Mouse (Mus musculus) spleen, embryonic (tissue): Measurements from ENCODE around the gene Rcc1l.

Experiments used
- CTCF ChIA-PET: fragments of 350-600 bp; sonication (Branson Sonifier 250); formaldehyde crosslinking; loops from one replicate; lab custom pipeline; 2022; lab: Charles Lee

Rcc1l gene

DNA sequence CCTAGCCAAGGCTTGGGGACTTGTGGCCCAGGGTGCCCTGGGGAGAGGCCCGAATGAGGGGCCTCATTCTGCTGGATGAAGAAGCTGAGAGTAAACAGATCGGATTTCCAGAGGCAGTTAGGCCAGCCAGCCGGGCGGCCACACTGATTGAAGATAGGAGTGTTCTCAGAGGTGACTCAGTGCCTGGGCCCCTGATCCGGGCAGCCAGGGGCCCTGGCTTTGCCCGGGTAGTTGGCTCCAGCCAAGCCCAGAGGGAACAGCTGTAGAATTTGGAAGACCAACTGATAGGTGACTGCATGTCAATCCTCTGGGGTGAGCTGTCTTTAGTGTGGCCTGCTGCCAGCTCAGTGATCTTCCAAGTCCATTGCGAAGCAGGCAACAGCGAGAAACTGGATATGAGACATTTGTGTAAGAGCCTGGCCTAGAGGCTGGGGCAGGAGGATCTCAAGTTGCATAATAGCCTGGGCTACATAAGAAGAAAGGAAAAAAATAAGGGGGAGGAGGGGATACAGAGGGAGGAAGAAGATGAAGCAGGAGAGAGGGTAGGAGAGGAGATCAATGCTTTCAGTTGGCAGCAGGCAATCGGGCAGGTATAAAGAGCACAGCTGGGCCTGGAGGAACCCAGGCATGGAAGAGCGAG, 57.0 kb downstream of the Rcc1l start:
- CTCF ChIA-PET: no interaction called here

DNA sequence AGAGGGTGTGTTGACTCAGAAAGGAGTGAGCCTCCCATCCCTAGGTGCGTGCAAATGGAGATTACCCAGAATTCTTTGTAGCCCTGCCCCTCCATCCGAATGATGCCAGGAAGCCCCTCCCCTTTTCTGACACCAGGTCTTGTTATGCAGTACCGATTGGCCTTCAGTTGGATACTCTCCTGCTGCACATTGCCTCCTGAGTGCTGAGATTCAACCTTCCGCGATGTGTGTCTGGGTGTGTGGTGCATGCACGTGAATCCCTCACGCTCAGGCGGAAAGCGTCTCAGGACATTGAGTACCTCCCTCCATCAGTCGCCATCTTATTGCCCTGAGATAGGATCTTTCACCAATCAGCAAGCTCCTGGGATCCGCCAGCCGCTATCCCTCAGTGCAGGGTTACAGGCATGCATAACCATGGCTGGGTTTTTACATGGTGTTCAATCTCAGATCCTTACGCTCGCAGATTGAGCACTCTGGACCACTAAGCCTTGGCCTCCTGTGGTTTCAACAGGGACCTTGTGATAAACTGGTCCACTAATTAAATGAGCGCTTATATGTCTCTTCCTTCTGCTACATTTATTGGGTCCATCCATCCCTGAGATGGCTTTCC, 57.7 kb downstream of the Rcc1l start:
- CTCF ChIA-PET: no interaction called here

GRCm38 (mm10) chr5:134115639-134116259, 60.8 kb downstream of the Rcc1l start:
- CTCF ChIA-PET: no interaction called here

GRCm38 (mm10) chr5:134114981-134115380, 61.6 kb downstream of the Rcc1l start:
- CTCF ChIA-PET: no interaction called here

- CTCF ChIA-PET: no interaction called here
Observed at GRCm38 (mm10) chr5:134105829-134106228, 70.7 kb downstream of the Rcc1l start.

GRCm38 (mm10) chr5:134102720-134103119, 73.9 kb downstream of the Rcc1l start:
- CTCF ChIA-PET: no interaction called here

DNA sequence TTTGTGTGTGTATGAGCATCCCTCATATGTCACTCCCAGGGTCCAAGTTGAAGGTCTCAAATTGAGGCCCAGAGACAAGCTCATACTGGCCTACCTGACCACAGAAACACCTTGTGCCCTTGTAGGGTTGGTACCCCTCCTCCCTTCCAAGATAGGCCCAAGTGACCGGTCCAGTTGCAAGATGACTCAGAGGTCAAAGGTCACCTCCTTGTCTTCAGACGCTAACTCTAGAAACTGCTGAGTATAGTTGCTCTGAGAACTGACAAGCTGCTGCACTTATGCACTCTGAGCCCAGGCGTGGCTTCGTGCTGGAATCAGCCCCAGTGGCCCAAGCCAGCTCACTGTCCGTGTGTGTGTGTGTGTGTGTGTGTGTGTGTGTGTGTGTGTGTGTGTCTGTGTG, 74.7 kb downstream of the Rcc1l start:
- CTCF ChIA-PET: no interaction called here

DNA sequence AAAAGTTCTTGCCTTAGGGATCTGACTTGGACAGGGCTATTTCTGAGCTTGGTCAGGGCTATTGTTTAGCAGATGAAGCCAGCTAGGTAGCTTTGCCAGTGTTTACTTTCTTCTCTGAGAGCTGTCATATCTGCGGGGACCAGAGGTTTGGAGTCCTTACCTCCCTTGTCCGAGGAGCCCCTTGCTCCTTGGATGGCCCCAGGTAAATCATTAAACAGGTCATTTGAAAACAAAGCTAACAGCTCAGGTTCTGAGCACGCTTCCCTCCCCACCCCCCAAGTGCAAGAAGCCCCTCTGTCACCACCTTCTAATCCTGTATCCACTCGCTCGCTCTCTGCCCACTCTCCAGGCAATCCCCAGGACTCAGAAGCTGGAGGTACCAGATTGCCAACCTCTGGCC, 75.3 kb downstream of the Rcc1l start:
- CTCF ChIA-PET: interaction anchor here (0.7 kb wide), 1 partner anchor 1772 kb away, joined by 3 read pairs; no protein-coding TSS in a partner anchor

DNA sequence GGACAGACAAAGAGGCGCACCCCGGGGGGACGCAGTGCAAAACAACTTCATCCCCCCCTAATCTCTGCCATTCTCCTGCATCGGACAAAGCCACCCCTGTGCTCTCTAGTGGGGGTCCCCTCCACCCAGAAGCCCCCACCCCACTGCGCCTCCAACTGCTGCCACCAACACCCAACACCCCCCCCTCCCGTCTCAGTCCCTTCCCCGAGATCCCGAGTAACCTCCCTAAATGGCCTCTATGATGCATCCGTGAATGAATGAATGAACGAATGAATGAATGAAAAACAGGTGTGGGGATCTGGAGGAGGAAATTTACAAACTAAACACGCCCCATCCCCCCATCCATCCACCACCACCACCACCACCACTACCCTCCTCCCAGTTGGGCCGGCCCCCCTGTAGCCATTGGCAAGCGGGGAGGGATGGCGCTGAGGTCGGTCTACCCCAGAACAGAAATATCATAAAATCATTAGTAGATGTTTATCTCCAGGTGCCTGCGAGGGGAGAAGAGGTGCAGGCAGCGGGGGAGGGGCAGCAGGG, 76.3 kb downstream of the Rcc1l start:
- CTCF ChIA-PET: interaction anchor here (0.7 kb wide), 1 partner anchor 1773 kb away, joined by 3 read pairs; no protein-coding TSS in a partner anchor

- CTCF ChIA-PET: no interaction called here
Observed at GRCm38 (mm10) chr5:134099496-134100211, 76.9 kb downstream of the Rcc1l start, which contains the start of gene Castor2. Castor2 (plus strand) TSS chr5:134099711.

GRCm38 (mm10) chr5:134098976-134099375, 77.6 kb downstream of the Rcc1l start:
- CTCF ChIA-PET: no interaction called here

- CTCF ChIA-PET: no interaction called here
Observed at GRCm38 (mm10) chr5:134098341-134098902, 78.2 kb downstream of the Rcc1l start.
